Mouse (Mus musculus) spleen, postnatal 4 days (tissue): ENCODE measurements around the gene Agap1.

Experiments used
- DNase-seq, 2 experiments: peaks; one replicate each; pipeline ENCODE4 v3.0.0; 2022; ENCODE audit warnings: low spot score in 2 of 2

Gene Agap1

DNA sequence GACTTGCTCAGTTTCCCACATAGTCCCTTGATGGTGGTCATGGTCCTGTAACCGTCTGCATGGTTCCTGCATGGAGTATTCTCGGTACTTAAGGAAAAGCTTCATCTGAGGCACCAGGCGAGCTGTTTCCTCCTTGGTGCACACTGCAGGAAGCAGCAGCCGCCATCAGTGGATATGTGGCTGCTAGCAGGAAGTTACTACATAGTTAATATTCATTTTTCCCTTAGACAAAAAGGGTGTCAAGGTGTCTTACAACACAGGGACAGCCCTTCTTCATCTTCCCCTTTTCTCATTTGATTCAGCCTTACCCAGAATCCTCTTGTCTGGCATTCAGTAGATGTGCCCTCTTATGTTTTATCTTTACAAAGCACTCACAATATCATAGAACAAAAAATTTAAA is 206.2 kb downstream of the Agap1 start:
- DNase-seq = no peak

DNA sequence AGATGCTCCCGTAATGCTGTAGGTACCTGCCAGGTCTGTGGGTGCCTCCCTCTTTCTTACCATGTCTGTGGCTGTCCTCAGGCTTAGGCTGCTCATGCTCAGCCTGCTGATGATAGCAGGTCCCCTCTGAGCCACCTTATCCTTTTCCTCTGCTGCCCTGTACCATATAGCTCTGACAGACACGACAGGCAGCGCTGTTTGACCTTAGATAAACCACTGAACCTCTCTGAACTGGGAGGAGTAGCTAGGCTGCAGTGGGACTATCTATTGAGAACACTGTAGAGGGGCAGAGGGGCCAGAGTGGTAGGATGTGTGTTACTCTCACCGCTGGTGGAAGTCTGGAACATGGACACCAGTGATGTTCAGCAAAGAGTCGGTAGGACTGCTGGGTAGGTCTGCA is 211.5 kb downstream of the Agap1 start:
- DNase-seq = no peak

DNA sequence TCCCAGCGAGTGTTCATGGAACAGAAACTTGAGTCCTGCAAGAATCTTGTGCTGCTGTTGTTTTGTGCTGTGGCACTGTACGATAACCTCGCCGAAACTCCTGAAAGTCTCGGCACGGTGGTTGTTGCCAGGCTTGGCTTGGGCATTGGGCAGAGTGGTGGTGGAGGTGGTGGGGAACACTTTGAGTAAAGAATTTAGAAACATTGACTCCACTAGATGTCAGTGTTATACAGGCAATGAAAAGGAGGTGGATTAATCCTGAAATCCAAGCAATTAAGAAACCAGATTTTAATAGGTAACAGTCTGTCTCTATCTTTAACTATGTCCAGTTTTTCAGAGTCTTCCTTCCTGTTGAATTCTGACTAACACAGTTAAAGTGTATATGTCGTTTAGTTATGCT is 212.8 kb downstream of the Agap1 start:
- DNase-seq = no peak

DNA sequence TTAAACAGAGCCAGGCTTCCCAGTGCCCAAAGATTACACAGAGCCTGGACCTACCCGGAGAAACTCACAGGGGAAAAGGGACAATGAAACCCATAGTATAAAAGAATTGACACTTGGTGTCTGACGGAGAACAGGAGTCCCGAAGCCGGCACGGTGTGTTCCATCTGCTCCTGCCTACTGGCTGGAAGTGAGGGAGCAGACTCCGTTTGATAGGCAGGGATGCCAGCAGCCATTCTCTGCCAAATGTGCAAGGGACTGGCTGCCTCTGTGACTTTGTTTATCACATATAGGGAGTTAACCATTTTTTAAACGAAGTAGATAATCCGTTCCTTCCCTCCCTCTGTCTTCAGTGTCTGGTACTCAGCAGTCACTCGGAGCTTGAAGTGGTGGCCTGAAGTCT is 214.0 kb downstream of the Agap1 start:
- no peak for DNase-seq

DNA sequence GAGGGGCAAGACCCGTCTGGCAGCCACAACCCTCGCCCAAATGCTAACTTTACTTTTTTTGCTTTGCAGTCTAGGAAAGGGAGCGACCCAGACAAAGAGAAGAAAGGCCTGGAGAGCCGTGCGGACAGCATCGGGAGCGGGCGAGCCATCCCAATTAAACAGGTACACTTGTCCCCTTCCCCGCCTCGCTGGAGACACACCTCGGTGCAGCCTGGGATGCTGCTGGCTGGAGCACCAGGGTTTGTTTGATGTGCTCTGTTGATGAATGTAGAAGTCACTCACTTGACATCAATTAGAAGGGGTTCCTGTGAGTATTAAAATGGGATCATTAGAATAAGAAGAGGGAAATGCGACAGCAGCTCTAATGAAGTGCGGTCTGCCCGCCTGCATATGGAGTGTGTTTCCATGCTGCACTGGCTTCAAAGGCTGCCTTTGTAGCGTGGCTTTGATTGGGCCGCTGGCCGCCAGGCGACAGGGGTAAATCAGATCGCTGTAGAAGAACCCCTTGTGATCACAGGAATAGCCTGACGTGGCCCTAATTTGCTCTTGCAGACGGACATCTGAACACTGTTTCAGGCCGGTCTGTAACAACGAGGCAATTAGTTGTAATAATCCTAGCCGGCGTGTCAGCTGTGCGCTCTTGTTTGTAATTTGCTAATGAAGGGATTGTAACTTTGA is 216.6 kb downstream of the Agap1 start:
- no peak for DNase-seq

DNA sequence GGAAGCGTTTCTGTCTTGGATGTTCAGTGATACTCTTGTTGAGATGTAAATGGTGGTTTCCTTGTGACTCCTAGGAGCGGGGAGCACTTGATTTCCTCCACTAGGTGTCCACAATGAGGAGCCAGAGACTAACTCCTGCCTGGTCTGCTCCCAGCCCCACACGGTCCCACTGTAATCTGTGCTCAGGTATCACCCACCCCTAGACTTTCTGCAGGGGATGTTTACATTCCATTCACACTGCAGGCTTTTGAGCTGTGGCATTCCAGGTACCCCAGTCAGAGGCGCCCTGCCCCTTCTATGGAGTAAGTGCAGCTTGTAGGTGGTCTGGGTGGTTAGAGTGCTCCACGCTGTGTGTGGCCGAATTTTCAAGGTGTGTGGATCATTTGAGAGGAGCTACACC is 218.5 kb downstream of the Agap1 start:
- no peak for DNase-seq

DNA sequence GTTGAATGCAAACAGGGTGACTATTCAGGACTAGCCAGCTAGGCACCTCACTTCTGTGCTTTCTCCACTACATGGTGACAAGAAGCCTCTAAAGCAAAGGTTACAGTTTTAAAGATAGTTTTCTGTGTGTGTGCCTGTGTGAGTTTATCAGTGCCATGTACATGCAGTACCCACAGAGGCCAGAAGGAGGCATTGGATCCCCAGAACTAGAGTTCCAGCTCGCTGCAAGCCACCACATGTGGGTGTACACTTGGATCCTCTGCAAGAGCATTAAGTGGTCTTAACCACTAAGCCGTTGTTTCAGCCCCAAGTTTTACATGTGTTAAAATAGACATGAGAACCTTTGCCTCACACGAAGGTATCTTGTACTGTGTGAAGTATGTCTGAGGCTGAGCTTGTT is 219.1 kb downstream of the Agap1 start:
- no peak for DNase-seq

DNA sequence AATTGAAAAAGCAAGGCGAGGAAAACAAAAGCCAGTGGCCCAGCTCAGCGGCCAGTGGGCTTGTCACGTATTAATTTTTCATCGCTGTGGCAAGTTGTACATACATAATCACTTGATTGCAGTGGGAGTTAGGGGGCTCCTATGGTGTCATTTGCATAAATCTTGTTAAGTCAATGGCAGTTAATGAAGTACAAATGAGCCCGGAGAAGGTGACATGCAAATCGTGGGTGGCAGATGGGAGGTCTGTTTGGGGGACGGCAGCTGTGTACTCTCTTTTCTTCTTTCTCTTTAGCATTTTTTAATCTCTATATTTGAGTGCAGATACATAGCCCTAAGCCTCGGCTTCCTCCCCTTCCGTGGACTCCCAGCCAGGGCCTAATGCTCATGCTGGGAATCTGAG is 220.1 kb downstream of the Agap1 start:
- DNase-seq = no peak

DNA sequence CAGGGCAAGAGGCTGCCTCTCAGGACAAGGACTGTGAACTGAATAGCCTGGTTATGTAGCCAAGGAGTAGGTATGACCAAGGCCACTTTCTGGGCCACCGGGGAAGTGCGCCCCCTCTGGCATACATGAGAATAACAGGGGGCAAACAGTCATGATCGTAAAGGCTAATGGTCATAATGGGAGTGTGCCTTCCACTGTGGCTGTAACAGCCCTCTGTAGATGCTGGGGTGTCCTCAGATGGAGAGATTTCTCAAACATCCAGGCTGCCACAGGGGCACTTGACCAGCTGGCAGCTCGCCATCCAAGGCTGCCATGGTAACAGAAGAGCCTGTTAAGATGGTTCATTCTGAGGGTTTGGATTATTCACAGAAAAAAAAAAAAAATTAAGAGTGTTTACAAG is 221.8 kb downstream of the Agap1 start:
- no peak for DNase-seq

DNA sequence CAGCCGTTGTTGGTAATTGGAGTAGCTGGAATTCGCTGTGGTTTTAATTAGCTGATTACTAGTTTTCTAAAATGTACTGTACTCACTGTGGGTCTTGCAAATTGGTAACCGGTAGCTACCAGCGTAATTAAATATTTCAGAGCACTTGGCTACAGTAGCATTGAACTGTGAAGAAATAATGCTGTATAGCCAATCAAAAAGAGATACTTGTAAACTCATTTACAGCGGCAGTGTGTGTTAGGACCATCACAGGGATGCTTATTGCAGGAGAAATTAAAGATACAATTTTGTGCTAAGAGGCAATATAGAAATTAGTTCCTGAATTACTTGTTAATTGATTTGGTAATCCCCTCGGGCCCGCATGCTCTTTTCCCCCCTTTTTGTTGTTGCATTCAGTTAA is 226.1 kb downstream of the Agap1 start:
- no peak for DNase-seq

DNA sequence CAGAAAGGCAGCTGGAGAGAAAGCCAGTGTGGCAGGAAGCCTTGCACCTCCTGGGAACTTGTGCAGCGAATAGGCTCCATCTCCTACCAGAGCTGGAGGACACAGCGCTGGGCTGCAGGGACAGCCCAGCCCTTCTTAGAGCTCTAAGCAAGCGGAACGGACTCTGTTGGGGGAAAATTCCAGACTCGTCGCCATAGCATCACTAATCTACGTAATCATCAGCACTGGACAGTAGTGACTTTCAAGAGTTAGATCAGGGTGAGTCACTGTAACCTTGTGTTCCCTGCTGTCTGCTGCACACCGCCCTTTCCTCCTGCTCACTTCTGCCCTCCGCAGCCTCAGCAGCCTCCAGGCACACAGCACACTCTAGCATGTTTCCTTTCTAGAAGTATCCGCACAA is 234.3 kb downstream of the Agap1 start:
- DNase-seq = no peak

DNA sequence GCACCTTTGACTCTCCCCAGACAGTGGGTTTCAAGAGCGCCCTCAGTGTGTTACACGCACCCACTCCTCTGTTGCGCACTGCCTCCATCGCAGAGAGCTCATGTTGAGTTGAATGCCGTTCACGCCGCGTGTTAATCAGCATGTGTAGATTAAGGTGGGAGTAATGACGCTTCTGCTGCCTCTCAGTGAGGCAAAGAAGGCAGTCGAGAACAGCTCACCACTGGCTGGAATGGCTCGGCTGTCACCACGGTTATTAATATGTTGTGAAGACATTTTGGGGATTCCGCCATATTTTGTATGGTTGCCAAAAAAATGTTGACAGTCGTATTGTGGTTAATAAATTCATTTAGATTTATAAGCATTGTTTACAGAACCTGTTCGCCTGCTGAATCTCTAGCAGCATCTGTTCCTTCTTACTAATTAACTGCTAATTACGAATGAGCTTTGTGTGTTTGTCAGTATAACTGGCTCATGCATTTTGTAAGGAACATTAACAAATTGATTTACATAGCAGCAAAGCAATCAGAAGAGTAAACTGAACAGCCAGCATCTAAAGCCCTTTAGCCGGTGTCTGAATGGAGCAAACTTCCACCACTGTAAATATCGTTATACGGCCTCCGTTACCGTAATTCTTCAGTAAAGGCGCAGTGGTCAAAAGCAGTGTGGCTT is 235.1 kb downstream of the Agap1 start:
- DNase-seq = no peak

DNA sequence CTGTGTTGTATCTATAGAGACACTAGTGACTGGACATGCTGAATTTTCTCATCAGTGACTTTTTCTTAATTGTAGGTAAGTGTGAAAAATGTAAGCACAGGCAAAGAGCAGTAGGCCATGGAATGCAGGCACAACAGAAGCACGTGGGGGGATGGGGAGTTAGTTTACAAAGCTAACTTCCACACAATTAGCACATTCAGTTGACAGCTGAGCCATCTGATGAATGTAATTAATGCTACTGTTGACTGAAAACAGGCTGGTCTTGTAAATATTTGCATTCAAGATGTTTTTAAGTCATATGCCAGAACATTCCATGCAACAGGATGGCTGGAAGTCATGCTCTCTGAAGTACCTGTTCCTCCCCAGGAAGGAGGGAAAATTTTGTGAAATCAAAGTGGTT is 236.5 kb downstream of the Agap1 start:
- no peak for DNase-seq

DNA sequence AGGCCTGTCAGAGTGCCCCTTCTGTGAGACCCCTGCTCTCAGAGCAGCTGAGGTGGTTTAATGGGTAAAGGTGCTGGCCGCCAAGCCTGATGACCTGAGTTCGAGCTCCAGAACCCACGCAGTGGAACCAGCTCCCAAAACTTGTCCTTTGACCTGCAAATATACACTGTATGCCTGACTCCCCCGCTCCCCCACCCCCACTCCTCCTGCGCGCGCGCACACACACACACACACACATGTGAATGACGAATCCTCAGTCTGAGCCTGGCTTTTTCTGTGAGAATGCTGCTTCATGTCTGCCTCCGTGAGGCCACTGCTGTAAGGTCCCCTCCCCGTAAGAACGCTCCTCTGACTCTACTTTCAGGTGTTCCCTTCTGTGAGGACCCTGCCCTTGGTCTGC is 237.8 kb downstream of the Agap1 start:
- DNase-seq = no peak

DNA sequence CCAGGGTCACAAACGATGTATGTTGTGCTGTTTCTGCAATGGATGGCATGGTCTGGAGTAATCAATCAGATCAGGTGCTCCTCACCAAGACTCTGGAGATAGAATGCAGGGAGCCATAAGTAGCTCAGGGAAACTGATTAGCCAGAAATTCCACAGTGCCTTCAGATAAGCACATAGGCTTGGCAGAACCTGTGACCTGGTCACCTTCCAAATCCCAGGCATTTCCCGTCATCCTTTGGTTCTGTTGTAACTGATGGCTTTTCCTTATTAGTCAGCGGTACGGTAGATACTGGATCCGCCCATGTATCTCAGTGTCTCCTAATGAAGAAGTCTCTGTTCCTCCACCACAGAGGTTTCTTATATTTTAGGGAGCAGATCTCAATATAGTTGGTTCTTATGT is 240.3 kb downstream of the Agap1 start:
- no peak for DNase-seq

DNA sequence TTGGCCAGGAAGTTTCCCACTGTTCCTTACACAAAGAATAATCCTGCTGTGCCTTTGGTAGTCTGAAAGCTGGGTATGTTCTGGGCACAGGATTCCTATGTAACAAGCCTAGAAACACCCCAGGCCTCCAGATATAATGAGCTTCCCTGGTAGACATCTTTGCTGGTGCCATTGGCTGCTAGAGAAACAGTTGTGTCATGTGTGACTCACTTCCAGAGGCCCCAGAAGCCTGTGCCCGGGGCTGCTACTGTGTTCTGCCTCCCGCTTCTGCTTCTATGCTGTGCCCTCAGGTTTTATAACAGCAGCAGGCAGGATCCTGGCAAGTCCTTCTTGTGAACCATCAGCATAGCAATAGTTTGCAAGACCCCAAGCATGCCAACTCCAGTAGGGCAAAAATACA is 242.6 kb downstream of the Agap1 start:
- DNase-seq = no peak

DNA sequence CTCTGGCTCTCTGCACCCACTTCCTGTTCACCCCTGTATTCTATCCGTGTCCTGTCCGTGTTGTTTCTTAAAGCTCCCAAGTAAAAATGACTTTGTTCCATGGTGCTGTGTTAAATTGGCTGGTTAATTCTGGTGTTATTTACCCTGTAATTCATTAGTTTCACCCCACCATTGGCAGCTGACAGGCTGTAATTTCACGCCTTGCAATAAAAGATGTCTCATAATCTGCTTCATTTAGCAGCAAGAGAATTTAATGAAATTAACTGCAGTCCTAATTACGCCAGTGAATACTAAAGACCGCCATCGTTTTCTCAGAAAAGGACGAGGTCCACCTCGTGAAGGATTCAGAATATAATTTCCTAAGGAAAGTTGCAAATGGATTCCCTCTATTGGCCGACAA is 245.6 kb downstream of the Agap1 start:
- DNase-seq = no peak

DNA sequence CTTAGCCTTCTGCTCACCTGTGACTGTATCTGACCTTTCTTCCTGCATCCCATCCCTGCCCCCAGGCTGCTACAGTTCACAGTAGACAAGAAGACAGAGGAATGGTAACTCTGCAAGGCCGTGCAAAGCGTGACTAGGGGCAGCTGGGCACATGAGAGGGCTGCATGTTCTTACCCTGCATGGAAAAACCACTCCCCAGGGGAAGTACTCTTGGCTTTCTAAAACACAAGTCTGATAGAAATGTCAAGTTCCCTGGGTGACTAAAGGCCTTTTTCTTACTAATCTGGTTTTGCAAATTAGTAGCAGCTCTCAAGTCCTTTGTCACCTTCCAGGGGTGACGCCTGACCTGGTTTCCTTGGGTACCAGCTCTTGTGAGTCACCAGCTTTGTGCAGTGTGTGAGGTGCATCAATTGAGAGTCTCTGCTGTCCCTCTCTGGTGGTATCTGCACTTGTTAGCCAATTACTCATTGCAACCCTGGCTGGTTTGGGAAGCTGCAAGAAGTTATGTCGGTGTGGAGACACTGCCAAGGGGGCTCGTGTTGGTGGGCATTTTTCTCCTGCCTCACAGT is 246.6 kb downstream of the Agap1 start:
- DNase-seq = no peak

DNA sequence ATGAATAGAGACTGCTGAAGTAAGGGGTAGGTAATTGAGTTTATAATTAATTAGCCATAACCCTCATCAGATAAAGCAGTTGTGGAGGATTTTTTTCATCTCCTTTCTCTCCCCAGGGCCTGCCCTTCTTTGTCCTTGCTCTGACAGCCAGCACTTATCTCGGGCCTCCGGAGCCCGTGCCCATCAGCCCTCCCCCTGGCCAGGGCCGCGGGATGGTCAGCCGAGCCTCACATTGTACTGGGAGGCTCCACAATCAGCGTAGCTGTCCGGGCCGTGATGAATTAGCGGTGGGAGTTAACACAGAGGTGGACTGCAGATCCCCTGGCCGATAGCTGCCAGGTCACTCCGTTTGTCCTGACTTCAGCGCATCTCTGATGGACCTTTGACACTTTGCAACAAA is 248.7 kb downstream of the Agap1 start:
- no peak for DNase-seq

DNA sequence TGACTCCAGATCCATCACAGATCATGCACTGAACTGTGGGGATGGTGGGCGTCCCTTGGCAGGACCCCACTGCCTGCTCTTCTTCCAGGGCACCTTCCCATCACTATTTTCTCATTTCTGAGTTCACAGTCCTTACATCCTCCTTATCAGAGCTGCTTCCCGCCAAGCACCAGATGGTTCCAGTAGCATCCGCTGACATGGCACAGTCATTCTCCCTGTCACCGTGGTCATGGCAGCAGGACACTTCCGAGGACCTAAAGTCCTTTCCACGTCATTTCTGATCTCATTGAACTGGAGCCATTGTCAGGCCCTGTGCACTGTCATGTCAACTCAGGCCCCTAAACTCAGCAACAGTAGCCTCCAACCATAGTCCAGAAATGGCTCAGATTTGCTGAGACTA is 251.1 kb downstream of the Agap1 start:
- no peak for DNase-seq

DNA sequence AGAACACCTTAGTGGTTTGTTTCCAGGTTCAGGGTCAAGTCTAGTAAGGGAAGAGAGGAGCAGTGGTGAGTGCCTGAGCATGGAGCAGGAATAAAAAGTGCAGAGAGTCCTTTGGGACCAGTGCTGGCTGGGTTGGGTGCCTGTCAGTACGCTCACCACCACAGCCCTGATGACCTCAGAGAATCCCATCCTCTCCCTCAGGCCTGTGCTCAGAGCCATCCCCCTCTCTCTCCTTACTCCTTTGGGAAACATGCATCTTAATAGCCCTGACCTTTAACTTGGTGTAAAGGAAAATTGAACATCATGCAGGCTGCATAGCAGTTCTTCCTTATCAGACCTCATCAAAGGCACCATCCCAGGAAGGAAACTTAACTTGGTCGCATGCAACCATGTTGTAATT is 252.3 kb downstream of the Agap1 start:
- no peak for DNase-seq

DNA sequence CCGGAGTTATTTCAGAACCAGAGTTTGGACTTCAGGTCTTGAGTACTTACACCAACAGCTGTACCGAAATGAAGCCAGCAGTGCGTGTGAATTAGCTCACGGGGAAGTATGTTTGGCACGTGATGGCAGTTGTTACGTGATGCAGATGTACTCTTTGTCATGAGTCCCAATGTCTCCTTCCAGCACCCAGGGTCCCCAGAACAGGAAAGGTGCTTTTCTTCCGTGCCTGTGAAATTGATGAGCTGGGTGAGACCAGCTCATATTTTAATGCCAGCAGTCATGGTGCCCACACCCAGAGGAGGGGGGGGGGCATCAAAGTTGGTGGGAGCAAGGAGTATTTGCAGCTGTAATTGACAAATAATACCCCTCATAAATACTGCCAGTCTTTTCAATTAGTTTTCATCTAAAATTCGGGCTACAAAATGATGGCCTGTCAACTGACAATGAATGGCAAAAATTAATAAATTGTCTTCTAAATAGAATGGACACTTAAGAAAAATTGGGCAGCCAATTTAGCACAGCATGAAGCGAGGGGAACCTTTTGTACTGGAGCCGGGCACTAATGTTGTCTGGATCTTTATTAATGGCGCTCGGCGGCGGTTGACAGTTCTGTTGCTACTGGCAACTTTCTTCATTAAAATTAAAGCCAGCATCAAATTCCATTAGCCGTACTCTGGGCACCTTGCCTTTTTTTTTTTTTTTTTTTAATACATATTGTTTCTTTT is 253.3 kb downstream of the Agap1 start:
- no peak for DNase-seq

DNA sequence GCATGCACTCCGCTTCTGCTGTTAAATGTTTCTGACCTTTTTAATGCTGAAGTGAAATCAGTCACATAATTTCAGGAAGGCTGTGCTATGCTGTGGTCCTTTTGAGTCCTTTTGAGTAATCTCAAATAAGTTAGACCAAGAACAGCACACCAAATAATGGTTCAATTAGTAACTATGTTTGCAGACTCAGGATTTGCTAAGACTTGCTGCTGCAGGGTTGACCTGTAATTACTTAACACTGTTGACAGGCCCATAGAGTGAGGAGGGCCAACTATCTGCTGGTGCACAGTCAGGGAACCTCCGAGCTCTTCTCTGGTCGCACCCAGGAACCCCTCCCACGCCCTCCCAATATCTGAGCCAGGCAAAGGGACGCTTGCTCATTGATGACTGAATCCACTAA is 255.2 kb downstream of the Agap1 start:
- no peak for DNase-seq
